Mouse (Mus musculus): ENCODE measurements around the gene Dgkh. TPM values are rescaled to one million over a fixed set of nuclear protein-coding genes. Genes with fewer than 3 reads are reported as not detected.

Dgkh gene
- polyA plus RNA-seq, 1 experiment from 2014 or later = 2.3 TPM

- ChIA-PET CTCF (no interaction called here), POLR2A (no interaction called here)
- ATAC-seq (no peak), DNase-seq (ENCODE audit: low read depth, low spot score) (no peak)
- no peaks in the 10 kb centered on the region for H3K27me3 ChIP-seq
- TF ChIP-seq CTCF (IDR thresholded peaks at IDR 0.05) = no peak
- in situ Hi-C loops (cut with MboI; ENCODE audit: low pct_unique_long_range_greater_than_20kb) = no loop called here
Measured at GRCm38 (mm10) chr14:78526475-78526874, 206.1 kb downstream of the Dgkh start.

GRCm38 (mm10) chr14:78525611-78526457, 206.7 kb downstream of the Dgkh start:
- in situ Hi-C loops (cut with MboI; ENCODE audit: low pct_unique_long_range_greater_than_20kb) = no loop called here
- no peak for DNase-seq (ENCODE audit: low read depth, low spot score)
- H3K27me3 ChIP-seq = no peaks in the 10 kb centered on the region
- no peak for ATAC-seq
- ChIA-PET POLR2A (no interaction called here), CTCF (interaction anchor here (0.9 kb wide), 1 partner anchor 9 kb away, joined by 3 read pairs; no protein-coding TSS in a partner anchor)
- TF ChIP-seq CTCF (IDR thresholded peaks at IDR 0.05) = no peak

GRCm38 (mm10) chr14:78525059-78525458, 207.5 kb downstream of the Dgkh start:
- in situ Hi-C loops (cut with MboI; ENCODE audit: low pct_unique_long_range_greater_than_20kb) = no loop called here
- no peak for ATAC-seq
- TF ChIP-seq CTCF (IDR thresholded peaks at IDR 0.05) = peak; percentile 38
- no peak for DNase-seq (ENCODE audit: low read depth, low spot score)
- H3K27me3 ChIP-seq = no peaks in the 10 kb centered on the region
- ChIA-PET POLR2A (no interaction called here), CTCF (interaction anchor here (0.9 kb wide), 1 partner anchor 9 kb away, joined by 3 read pairs; no protein-coding TSS in a partner anchor)

- in situ Hi-C loops (cut with MboI; ENCODE audit: low pct_unique_long_range_greater_than_20kb) = no loop called here
- no peaks in the 10 kb centered on the region for H3K27me3 ChIP-seq
- ATAC-seq = no peak
- CTCF ChIA-PET = interaction anchor here (2.3 kb wide), 1 partner anchor 9 kb away, joined by 5 read pairs; no protein-coding TSS in a partner anchor
- no peak for DNase-seq (ENCODE audit: low read depth, low spot score)
- peak; percentile 38 for TF ChIP-seq CTCF (IDR thresholded peaks at IDR 0.05)
- POLR2A ChIA-PET = no interaction called here
Measured at GRCm38 (mm10) chr14:78510713-78511112, 221.9 kb downstream of the Dgkh start.

- no peak for DNase-seq (ENCODE audit: low read depth, low spot score)
- no peak for ATAC-seq
- ChIA-PET CTCF (interaction anchor here (0.9 to 2.3 kb wide), 2 partner anchors 10 to 12 kb away, joined by 3 to 5 read pairs; no protein-coding TSS in a partner anchor), POLR2A (no interaction called here)
- TF ChIP-seq CTCF (IDR thresholded peaks at IDR 0.05) = no peak
- no peaks in the 10 kb centered on the region for H3K27me3 ChIP-seq
- in situ Hi-C loops (cut with MboI; ENCODE audit: low pct_unique_long_range_greater_than_20kb) = no loop called here
Measured at GRCm38 (mm10) chr14:78509791-78510190, 222.8 kb downstream of the Dgkh start.

Other genes with a start within 250 kb of the Dgkh start
- 54.3 TPM for gene Akap11, start 196.0 kb downstream of the Dgkh start, polyA plus RNA-seq (2021)
- gene Vwa8, start 116.3 kb upstream of the Dgkh start, polyA plus RNA-seq (2021) = 49.9 TPM